Mouse (Mus musculus) cerebellum, adult 18-20 months (tissue): ENCODE measurements around the gene Sema3c.
"Not testable (repeated sequence)": the region's sequence is repeated elsewhere in the genome, so short reads cannot be mapped to it uniquely, and the experiment has no call there.

ENCODE experiments used
- DNase-seq, 2 experiments: peaks; one replicate each; pipeline ENCODE4 v3.0.0; 2021

Sema3c gene

GRCm38 (mm10) chr5:17573694-17574380 is at the start of gene Sema3c:
Gene Sema3c (plus strand): TSS chr5:17574281.
- no peak for DNase-seq

DNA sequence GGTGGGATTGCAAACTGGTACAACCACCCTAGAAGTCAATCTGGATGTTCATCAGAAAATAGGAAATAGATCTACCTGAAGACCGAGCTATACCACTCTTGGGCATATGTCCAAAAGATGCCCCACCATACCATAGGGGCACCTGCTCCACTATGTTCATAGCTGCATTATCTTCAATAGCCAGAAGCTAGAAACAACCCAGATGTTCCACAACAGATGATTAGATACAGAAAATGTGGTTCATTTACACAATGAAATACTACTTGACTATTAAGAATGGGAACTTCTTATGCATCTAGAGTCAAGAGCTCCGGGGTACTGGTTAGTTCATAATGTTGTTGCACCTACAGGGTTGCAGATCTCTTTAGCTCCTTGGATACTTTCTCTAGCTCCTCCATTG is 42.9 kb upstream of the Sema3c start:
- DNase-seq, result not testable (repeated sequence)

DNA sequence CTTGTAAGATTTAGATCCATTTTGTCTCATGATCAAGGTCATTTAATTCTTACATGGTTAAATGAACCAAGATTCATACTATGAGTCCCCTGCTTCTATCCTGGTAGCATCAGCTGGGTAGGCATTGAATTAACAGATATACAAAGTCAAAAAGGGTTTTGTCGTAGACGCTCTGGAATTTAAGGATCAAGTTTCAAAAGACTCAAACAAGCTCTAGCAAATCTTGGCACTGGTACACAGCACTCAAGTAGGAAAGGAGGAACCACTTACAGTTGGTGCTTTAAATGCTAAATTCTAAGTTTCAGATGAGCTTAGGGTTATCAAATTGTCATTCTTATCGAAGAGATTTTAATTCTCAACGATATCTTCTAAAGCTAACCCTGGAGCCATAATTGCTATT is 30.9 kb upstream of the Sema3c start:
- DNase-seq, result no peak

GRCm38 (mm10) chr5:17544904-17545449 is 29.1 kb upstream of the Sema3c start:
- DNase-seq, result no peak

DNA sequence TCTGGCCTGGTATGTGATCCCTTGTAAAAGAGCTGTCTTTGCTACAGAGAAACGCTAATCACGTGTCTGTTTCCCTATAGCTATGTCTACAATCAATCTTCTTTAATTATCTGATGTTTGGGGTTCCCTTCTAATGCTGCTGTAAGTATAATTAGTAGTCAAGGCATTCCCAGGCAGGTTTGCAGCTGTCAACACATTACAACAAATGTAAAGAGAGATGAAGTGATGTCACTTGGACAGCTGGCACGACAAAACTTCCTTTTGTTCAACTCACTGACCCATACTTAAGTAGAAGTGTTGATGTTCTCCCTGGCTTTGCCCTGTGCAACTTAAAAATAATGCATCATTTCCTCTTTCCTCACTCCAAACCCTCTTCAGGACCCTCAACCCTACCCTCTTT is 22.4 kb upstream of the Sema3c start:
- DNase-seq, result no peak

- no peak for DNase-seq
These were observed 18.0 kb upstream of the Sema3c start for GRCm38 (mm10) chr5:17556073-17556473.

GRCm38 (mm10) chr5:17556715-17557265 is 17.3 kb upstream of the Sema3c start:
- DNase-seq, result no peak

GRCm38 (mm10) chr5:17571571-17571970 is 2.5 kb upstream of the Sema3c start:
- DNase-seq, result no peak

- peak; percentile 2 to 6 for DNase-seq
These were observed 517 bp downstream of the Sema3c start for GRCm38 (mm10) chr5:17574413-17575182.

- DNase-seq, result no peak
These were observed 1.1 kb downstream of the Sema3c start for GRCm38 (mm10) chr5:17575183-17575495.

- DNase-seq, result no peak
These were observed 2.0 kb downstream of the Sema3c start for GRCm38 (mm10) chr5:17576069-17576468.

GRCm38 (mm10) chr5:17582047-17582515 is 8.0 kb downstream of the Sema3c start:
- DNase-seq, result no peak

GRCm38 (mm10) chr5:17584299-17584945 is 10.3 kb downstream of the Sema3c start:
- DNase-seq, result no peak

- no peak for DNase-seq
These were observed 12.6 kb downstream of the Sema3c start for GRCm38 (mm10) chr5:17586518-17587210.

DNA sequence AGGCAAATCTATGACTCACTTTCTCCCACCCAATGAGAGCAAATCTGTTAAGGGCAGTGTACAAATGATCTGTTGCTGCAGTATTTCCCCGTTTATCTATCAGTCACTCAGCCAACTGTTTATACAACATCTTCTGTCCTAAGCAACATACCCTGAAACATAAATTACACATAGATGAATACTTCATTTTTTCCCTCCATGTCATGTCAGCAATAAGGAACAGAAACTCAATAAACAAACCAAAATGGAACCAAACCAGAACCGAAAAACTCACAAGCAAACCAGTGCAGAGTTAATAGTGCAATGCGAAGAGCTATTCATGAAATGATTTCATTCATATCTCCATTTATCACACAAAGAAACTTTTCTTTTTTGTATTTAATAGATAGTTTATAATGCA is 17.8 kb downstream of the Sema3c start:
- no peak for DNase-seq

- no peak for DNase-seq
These were observed 27.6 kb downstream of the Sema3c start for GRCm38 (mm10) chr5:17601700-17602099.

- DNase-seq, result no peak
These were observed 46.5 kb downstream of the Sema3c start for GRCm38 (mm10) chr5:17620619-17621018.

DNA sequence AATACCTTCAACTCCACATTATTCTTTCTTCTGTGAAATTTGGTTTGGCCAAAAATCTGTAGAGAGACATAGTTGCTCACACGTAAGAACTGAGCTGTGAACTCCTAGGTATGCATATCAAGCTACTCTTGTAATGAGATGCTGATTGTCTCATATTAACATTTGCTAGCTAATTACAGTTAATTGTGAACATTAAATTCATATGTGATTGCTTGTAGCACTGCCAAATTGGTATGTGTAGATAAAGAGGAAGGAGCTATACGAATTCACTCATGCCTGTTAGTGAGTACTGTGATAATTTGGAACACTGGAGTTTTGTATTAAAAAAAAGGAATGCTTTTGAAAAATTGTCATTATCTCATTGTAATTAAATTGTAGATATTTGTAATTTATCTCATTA is 48.5 kb downstream of the Sema3c start:
- DNase-seq, result no peak

GRCm38 (mm10) chr5:17628606-17629005 is 54.5 kb downstream of the Sema3c start:
- no peak for DNase-seq

DNA sequence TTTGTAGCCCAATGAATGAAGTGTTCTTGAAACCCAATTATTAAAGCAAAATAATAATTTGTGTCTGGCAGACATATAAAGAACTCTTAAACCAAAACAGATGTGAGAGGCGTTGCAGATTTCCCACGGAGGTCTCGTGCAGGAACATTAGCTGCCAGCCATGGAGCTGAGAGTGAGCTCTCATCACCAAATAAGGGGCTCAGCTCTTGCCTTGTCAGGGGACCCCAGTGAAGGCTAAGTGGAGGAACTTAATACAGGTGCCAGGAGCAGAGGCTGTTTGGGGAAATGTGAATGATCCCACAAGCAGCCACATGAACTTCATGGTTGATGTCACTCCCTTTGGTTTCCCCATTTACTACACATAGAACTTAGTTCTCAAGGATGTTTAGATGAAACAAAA is 55.5 kb downstream of the Sema3c start:
- DNase-seq, result no peak

GRCm38 (mm10) chr5:17639519-17639918 is 65.4 kb downstream of the Sema3c start:
- no peak for DNase-seq

- DNase-seq, result no peak
These were observed 73.7 kb downstream of the Sema3c start for GRCm38 (mm10) chr5:17647643-17648226.
